In the genomic region with DNA sequence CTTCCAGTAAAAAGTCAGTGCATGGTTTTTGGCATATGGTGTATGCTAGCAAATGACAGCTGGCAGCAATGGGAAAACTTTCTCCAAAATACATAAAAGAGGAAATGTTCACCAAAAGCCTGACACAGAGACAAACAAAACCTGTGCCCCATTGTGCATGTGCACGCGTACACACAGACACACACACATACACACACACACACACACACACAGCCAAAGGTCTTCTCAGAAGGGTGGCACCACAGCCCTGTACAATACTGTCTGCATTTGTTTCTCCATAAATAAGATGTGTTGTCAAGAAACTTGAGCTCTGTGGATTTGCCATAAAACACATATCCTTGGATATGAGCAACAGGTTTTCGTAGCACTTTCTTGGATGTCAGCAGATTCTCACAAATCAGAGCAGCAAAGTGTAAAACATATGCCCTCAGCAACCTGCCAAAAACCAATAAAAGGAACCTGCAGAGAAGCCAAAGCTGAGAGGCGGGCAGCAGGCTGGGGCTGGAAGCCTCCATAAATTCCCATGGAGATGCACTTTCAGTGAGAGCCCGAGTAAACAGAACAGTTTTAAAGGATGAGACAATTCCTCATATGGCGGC, we compare ENCODE assay signal across 8 mouse cellular contexts.
DNase-seq lines count a peak whose midpoint lies in the region; ATAC-seq and TF ChIP-seq lines count a peak whose summit lies in the region.
"Had no signal": no experiment of that assay in that cellular context is flagged by ENCODE, and none has a peak within 500 bp of the region (broad histone marks: within the 10 kb centered on the region; RNA-seq: fewer than 3 reads in every experiment).

No protein-coding gene starts in this region.

- DNase-seq in limb, embryonic 11.5 days (ENCODE audit: low spot score): no peak
- no peak for DNase-seq in limb, embryonic 10.5 days (ENCODE audit: low spot score)
- peak; percentile 78 for DNase-seq in embryonic facial prominence, embryonic 14.5 days (ENCODE audit: low spot score)
- peak; percentile 68 to 92 for DNase-seq in layer of hippocampus, postnatal 14 days (ENCODE audit: low spot score in 2 of 2)
- peak; percentile 37 to 66 for DNase-seq in right cerebral cortex, postnatal 36 days (ENCODE audit: low spot score in 2 of 2)
- no peak for DNase-seq in lung, adult 2 months
- no peak for DNase-seq in kidney, adult 9 months
- DNase-seq: liver, embryonic 13.5 days had no signal

- no peaks in the 10 kb centered on the region for H3K36me3 ChIP-seq in limb, embryonic 11.5 days (ENCODE audit: control insufficient read depth, insufficient read depth, low read length)
- H3K36me3 ChIP-seq in limb, embryonic 10.5 days: no peaks in the 10 kb centered on the region
- no peaks in the 10 kb centered on the region for H3K36me3 ChIP-seq in embryonic facial prominence, embryonic 14.5 days (ENCODE audit: control insufficient read depth, insufficient read depth, low read length)
- H3K36me3 ChIP-seq: liver, embryonic 13.5 days had no signal

- H3K4me2 ChIP-seq in limb, embryonic 11.5 days (ENCODE audit: low read depth, severe bottlenecking): no peak overlapping the region
- H3K4me2 ChIP-seq in embryonic facial prominence, embryonic 14.5 days (ENCODE audit: low read depth, low read length): no peak overlapping the region
- H3K4me2 ChIP-seq: liver, embryonic 13.5 days had no signal

- no peaks in the 10 kb centered on the region for H3K9me3 ChIP-seq in limb, embryonic 11.5 days (ENCODE audit: control insufficient read depth, low read length)
- H3K9me3 ChIP-seq in limb, embryonic 10.5 days (replicated peaks): no peaks in the 10 kb centered on the region
- no peaks in the 10 kb centered on the region for H3K9me3 ChIP-seq in embryonic facial prominence, embryonic 14.5 days (ENCODE audit: control insufficient read depth, low read length)
- H3K9me3 ChIP-seq: liver, embryonic 13.5 days had no signal

- no peak overlapping the region for H3K9ac ChIP-seq in limb, embryonic 11.5 days (ENCODE audit: low read length)
- no peak overlapping the region for H3K9ac ChIP-seq in embryonic facial prominence, embryonic 14.5 days (ENCODE audit: low read depth, low read length)
- H3K9ac ChIP-seq: liver, embryonic 13.5 days had no signal

- 46% methylated on average over 6 of the region's 6 CpGs for WGBS in limb, embryonic 11.5 days
- WGBS in limb, embryonic 10.5 days: 72% methylated on average over 6 of the region's 6 CpGs
- 49% methylated on average over 6 of the region's 6 CpGs for WGBS in embryonic facial prominence, embryonic 14.5 days
- WGBS in lung, adult 2 months: 75% methylated on average over 6 of the region's 6 CpGs

- no peak for TF ChIP-seq POLR2A in lung, adult 2 months (IDR thresholded peaks at IDR 0.05; ENCODE audit: borderline replicate concordance, extremely low read depth, low read depth, low read length)

- H3K27me3 ChIP-seq in limb, embryonic 11.5 days (ENCODE audit: control insufficient read depth, insufficient read depth, low read length): no peaks in the 10 kb centered on the region
- 0 out of 2 replicates have a peak, but pooled peaks cover 6% of the 10 kb centered on the region for H3K27me3 ChIP-seq in limb, embryonic 10.5 days (ENCODE audit: low read depth, poor library complexity, severe bottlenecking)
- no peaks in the 10 kb centered on the region for H3K27me3 ChIP-seq in embryonic facial prominence, embryonic 14.5 days (replicated peaks; ENCODE audit: control insufficient read depth, insufficient read depth, low read length)
- H3K27me3 ChIP-seq: liver, embryonic 13.5 days had no signal

- peak; percentile 61; the same call in 1 of the 2 replicates for ATAC-seq in limb, embryonic 11.5 days (ENCODE audit: insufficient number of reproducible peaks, low FRiP score, low TSS enrichment, low read depth)
- peak; percentile 31; the same call in 1 of the 2 replicates for ATAC-seq in embryonic facial prominence, embryonic 14.5 days (ENCODE audit: low read depth)

- H3K4me3 ChIP-seq in limb, embryonic 11.5 days (ENCODE audit: low read depth, low read length): no peak overlapping the region
- H3K4me3 ChIP-seq in limb, embryonic 10.5 days: no peak overlapping the region
- no peak overlapping the region for H3K4me3 ChIP-seq in embryonic facial prominence, embryonic 14.5 days (ENCODE audit: low read depth, low read length)
- no peak overlapping the region for H3K4me3 ChIP-seq in lung, adult 2 months (replicated peaks; ENCODE audit: extremely low read depth, low read depth, low read length)
- H3K4me3 ChIP-seq: liver, embryonic 13.5 days had no signal

- no peak for TF ChIP-seq CTCF in lung, adult 2 months (IDR thresholded peaks at IDR 0.05; ENCODE audit: insufficient read depth, low read length)

- no peak overlapping the region; the same call in 1 of the 2 replicates for H3K27ac ChIP-seq in limb, embryonic 11.5 days (replicated peaks; ENCODE audit: low read depth, low read length)
- H3K27ac ChIP-seq in limb, embryonic 10.5 days: no peak overlapping the region
- H3K27ac ChIP-seq in embryonic facial prominence, embryonic 14.5 days (replicated peaks; ENCODE audit: low read depth, low read length): 0 out of 2 replicates have a peak overlapping the region, but pooled peaks have one; percentile 22
- H3K27ac ChIP-seq: liver, embryonic 13.5 days had no signal

- H3K4me1 ChIP-seq in limb, embryonic 11.5 days (ENCODE audit: control insufficient read depth, insufficient read depth, low read length): peaks cover 7% of the 10 kb centered on the region; the same call in 1 of the 2 replicates
- peaks cover 23% of the 10 kb centered on the region for H3K4me1 ChIP-seq in limb, embryonic 10.5 days
- peaks cover 15% of the 10 kb centered on the region for H3K4me1 ChIP-seq in embryonic facial prominence, embryonic 14.5 days (ENCODE audit: control insufficient read depth, insufficient read depth, low read length)
- H3K4me1 ChIP-seq in lung, adult 2 months (ENCODE audit: control insufficient read depth, insufficient read depth, low read length): no peaks in the 10 kb centered on the region
- H3K4me1 ChIP-seq: liver, embryonic 13.5 days had no signal

Comparison
In these comparisons a context has a peak if more than half of its experiments do, and no peak if none do; other contexts are left out.
1. DNase-seq: peak in embryonic facial prominence, embryonic 14.5 days (single experiment), layer of hippocampus, postnatal 14 days (2 of 2) and right cerebral cortex, postnatal 36 days (2 of 2); none in limb, embryonic 11.5 days (single experiment), limb, embryonic 10.5 days (single experiment), lung, adult 2 months (single experiment) and kidney, adult 9 months (single experiment).